Mouse (Mus musculus) myocyte (in vitro differentiated cells): ENCODE results near the gene Gm45062. TPM values are rescaled to one million over a fixed set of nuclear protein-coding genes. Genes with fewer than 3 reads are reported as not detected.

Experiments used
- H3K27me3 ChIP-seq: one replicate; pipeline ENCODE4 v1.6.1; 2011; ENCODE audit not compliant: control insufficient read depth, insufficient read depth, insufficient read length
- H3K36me3 ChIP-seq: one replicate; pipeline ENCODE4 v1.6.1; 2011; ENCODE audit not compliant: control insufficient read depth, insufficient read depth
- H3K4me2 ChIP-seq: one replicate; pipeline ENCODE4 v1.6.1; 2011; ENCODE audit warnings: low read depth, control low read depth
- H3K4me3 ChIP-seq: one replicate; pipeline ENCODE4 v1.5.1; 2011; ENCODE audit warnings: mild to moderate bottlenecking, control low read depth, moderate library complexity
- H3K79me2 ChIP-seq: one replicate; pipeline ENCODE4 v1.6.1; 2011; ENCODE audit not compliant: control insufficient read depth, insufficient read depth
- H3ac ChIP-seq: one replicate; pipeline ENCODE4 v1.6.1; 2011; ENCODE audit not compliant: control insufficient read depth, insufficient read length
- CEBPB ChIP-seq: IDR thresholded peaks from 2 replicates; pipeline ENCODE4 v1.6.1; 2011; ENCODE audit warnings: mild to moderate bottlenecking, moderate library complexity; ENCODE audit not compliant: poor library complexity, insufficient read depth, severe bottlenecking
- E2F4 ChIP-seq: IDR thresholded peaks from one replicate; pipeline ENCODE4 v1.6.1; 2011; ENCODE audit warnings: mild to moderate bottlenecking, control low read depth, moderate library complexity; ENCODE audit not compliant: insufficient read depth
- MAX ChIP-seq: IDR thresholded peaks from one replicate; pipeline ENCODE4 v1.6.1; 2011; ENCODE audit warnings: low read depth, mild to moderate bottlenecking, control low read depth
- MYOD1 ChIP-seq, 3 experiments: IDR thresholded peaks; one replicate each; pipeline ENCODE4 v1.6.1; 2011; ENCODE audit warnings: control low read depth in 2 of 3, low read depth in 2 of 3, mild to moderate bottlenecking in 2 of 3, moderate library complexity in 1 of 3; ENCODE audit not compliant: insufficient read length in 2 of 3, control insufficient read depth in 1 of 3
- MYOG ChIP-seq, 3 experiments: IDR thresholded peaks; one replicate each; pipeline ENCODE4 v1.6.1; 2011; ENCODE audit warnings: control low read depth in 2 of 3, low read depth in 2 of 3, mild to moderate bottlenecking in 2 of 3; ENCODE audit not compliant: insufficient read length in 2 of 3, control insufficient read depth in 1 of 3, insufficient read depth in 1 of 3
- POLR2A ChIP-seq: IDR thresholded peaks from one replicate; pipeline ENCODE4 v1.6.1; 2011; ENCODE audit warnings: low read depth, mild to moderate bottlenecking, control low read depth, moderate library complexity; ENCODE audit not compliant: insufficient read length
- POLR2AphosphoS2 ChIP-seq: IDR thresholded peaks from one replicate; pipeline ENCODE4 v1.6.1; 2011; ENCODE audit warnings: low read depth, control low read depth; ENCODE audit not compliant: insufficient read length
- REST ChIP-seq: IDR thresholded peaks from one replicate; pipeline ENCODE4 v1.6.1; 2011; ENCODE audit warnings: mild to moderate bottlenecking, control low read depth, moderate library complexity; ENCODE audit not compliant: insufficient read depth, insufficient read length
- SRF ChIP-seq: IDR thresholded peaks from one replicate; pipeline ENCODE4 v1.6.1; 2011; ENCODE audit warnings: low read depth; ENCODE audit not compliant: control insufficient read depth, insufficient read length
- TCF3 ChIP-seq: IDR thresholded peaks from one replicate; pipeline ENCODE4 v1.6.1; 2011; ENCODE audit warnings: low read depth, control low read depth; ENCODE audit not compliant: insufficient read length
- USF1 ChIP-seq: IDR thresholded peaks from one replicate; pipeline ENCODE4 v1.6.1; 2011; ENCODE audit warnings: low read depth, mild to moderate bottlenecking, control low read depth, moderate library complexity
- polyA plus RNA-seq: library from polyadenylated mRNA; unstranded; fragments of >200 nt; fragmentation: generic; extraction: Trizol; gene quantifications from one replicate; pipeline ENCODE4 v1.2.1, GENCODE M21; 2012; ENCODE audit warnings: missing spikeins

Gene Gm45062
- polyA plus RNA-seq, 1 experiment: 0.71 TPM

GRCm38 (mm10) chr6:8473498-8473897 lies 214.2 kb downstream of the Gm45062 start:
- Histone ChIP-seq H3ac (no peak overlapping the region), H3K4me2 (no peak overlapping the region), H3K36me3 (no peaks in the 10 kb centered on the region), H3K79me2 (no peaks in the 10 kb centered on the region), H3K4me3 (no peak overlapping the region), H3K27me3 (no peaks in the 10 kb centered on the region)
- TF ChIP-seq REST (no peak), USF1 (peak; percentile 19), SRF (no peak), MYOG (IDR thresholded peaks at IDR 0.05; ENCODE audit: control insufficient read depth in 1 of 3, insufficient read depth in 1 of 3, insufficient read length in 2 of 3, low read depth in 2 of 3) (no peak)

GRCm38 (mm10) chr6:8474316-8474715 lies 215.1 kb downstream of the Gm45062 start:
- Histone ChIP-seq H3K4me2 (no peak overlapping the region), H3K27me3 (no peaks in the 10 kb centered on the region)

GRCm38 (mm10) chr6:8474820-8475219 lies 215.6 kb downstream of the Gm45062 start:
- no peak for TF ChIP-seq E2F4
- TF ChIP-seq POLR2AphosphoS2: no peak
- no peak for TF ChIP-seq SRF
- no peak for TF ChIP-seq REST
- TF ChIP-seq TCF3: no peak
- no peak for TF ChIP-seq CEBPB
- Histone ChIP-seq H3K4me3 (no peak overlapping the region), H3K36me3 (no peaks in the 10 kb centered on the region)

More at GRCm38 (mm10) chr6:8474316-8474715, 215.1 kb downstream of the Gm45062 start:
- H3ac ChIP-seq: no peak overlapping the region
- H3K36me3 ChIP-seq: no peaks in the 10 kb centered on the region
- TF ChIP-seq CEBPB (no peak), SRF (no peak), USF1 (no peak), E2F4 (no peak), MAX (no peak)
- no peak overlapping the region for H3K4me3 ChIP-seq
- H3K79me2 ChIP-seq: no peaks in the 10 kb centered on the region

GRCm38 (mm10) chr6:8479176-8479575 lies 219.9 kb downstream of the Gm45062 start:
- H3K4me3 ChIP-seq: no peak overlapping the region
- H3K36me3 ChIP-seq: no peaks in the 10 kb centered on the region
- no peak overlapping the region for H3ac ChIP-seq
- TF ChIP-seq POLR2A (no peak), TCF3 (no peak), MAX (no peak), SRF (no peak), REST (no peak), MYOG (IDR thresholded peaks at IDR 0.05; ENCODE audit: control insufficient read depth in 1 of 3, insufficient read depth in 1 of 3, insufficient read length in 2 of 3, low read depth in 2 of 3) (no peak), MYOD1 (IDR thresholded peaks at IDR 0.05; ENCODE audit: control insufficient read depth in 1 of 3, insufficient read length in 2 of 3, low read depth in 2 of 3) (no peak), CEBPB (no peak)
- H3K4me2 ChIP-seq: no peak overlapping the region
- no peaks in the 10 kb centered on the region for H3K27me3 ChIP-seq
- no peaks in the 10 kb centered on the region for H3K79me2 ChIP-seq

More at GRCm38 (mm10) chr6:8474820-8475219, 215.6 kb downstream of the Gm45062 start:
- Histone ChIP-seq H3K27me3 (no peaks in the 10 kb centered on the region), H3ac (no peak overlapping the region), H3K79me2 (no peaks in the 10 kb centered on the region), H3K4me2 (no peak overlapping the region)

- no peak for TF ChIP-seq REST
- TF ChIP-seq CEBPB: no peak
- no peak for TF ChIP-seq USF1
- TF ChIP-seq E2F4: no peak
- TF ChIP-seq MYOG (IDR thresholded peaks at IDR 0.05; ENCODE audit: control insufficient read depth in 1 of 3, insufficient read depth in 1 of 3, insufficient read length in 2 of 3, low read depth in 2 of 3): no peak
- no peak for TF ChIP-seq SRF
- TF ChIP-seq MYOD1 (IDR thresholded peaks at IDR 0.05; ENCODE audit: control insufficient read depth in 1 of 3, insufficient read length in 2 of 3, low read depth in 2 of 3): no peak
- TF ChIP-seq POLR2AphosphoS2: no peak
- no peak for TF ChIP-seq POLR2A
- no peak overlapping the region for H3ac ChIP-seq
- no peaks in the 10 kb centered on the region for H3K27me3 ChIP-seq
- no peak overlapping the region for H3K4me2 ChIP-seq
- no peaks in the 10 kb centered on the region for H3K36me3 ChIP-seq
- H3K4me3 ChIP-seq: no peak overlapping the region
- H3K79me2 ChIP-seq: no peaks in the 10 kb centered on the region
Observed at GRCm38 (mm10) chr6:8484437-8485275, 225.4 kb downstream of the Gm45062 start.
